Mouse (Mus musculus): ENCODE data around the gene Inf2.

- TF ChIP-seq POLR2A (IDR thresholded peaks at IDR 0.05; ENCODE audit: low read depth, low read length): no peak
- TF ChIP-seq CTCF (IDR thresholded peaks at IDR 0.05; ENCODE audit: extremely low read depth, insufficient read length, insufficient replicate concordance, low read depth, low read length): no peak
Observed at GRCm38 (mm10) chr12:112544946-112545701, 43.5 kb upstream of the Inf2 start.

Data from small intestine, adult 2 months (tissue).